Mouse (Mus musculus): Measurements from ENCODE around the gene Bag5.
A peak's percentile ranks its signal among the peaks of the same experiment; 100 is the strongest.
"Not testable (repeated sequence)": the region's sequence is repeated elsewhere in the genome, so short reads cannot be mapped to it uniquely, and the experiment has no call there.

The Bag5 gene

DNA sequence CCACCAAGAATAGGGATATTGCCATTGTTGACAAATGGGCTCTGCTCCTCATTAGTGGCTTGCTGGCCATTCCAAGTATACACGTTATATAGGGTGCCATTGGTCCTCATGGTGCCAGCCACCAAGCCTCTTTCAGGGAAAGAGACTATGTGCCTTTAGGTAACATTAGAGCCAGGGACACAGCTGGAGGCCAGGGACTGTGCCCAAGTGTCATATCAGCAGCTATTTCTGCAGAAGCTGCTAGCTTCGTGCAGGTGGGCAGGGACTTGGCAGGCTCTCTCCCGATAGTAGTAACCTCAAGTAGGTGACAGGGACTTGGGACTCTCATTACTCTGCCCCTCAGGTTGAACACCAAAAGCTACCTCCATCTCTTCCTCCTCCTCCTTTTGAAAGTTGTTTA lies 21.9 kb upstream of the Bag5 start:
- no peak for DNase-seq (ENCODE audit: low read depth)

DNA sequence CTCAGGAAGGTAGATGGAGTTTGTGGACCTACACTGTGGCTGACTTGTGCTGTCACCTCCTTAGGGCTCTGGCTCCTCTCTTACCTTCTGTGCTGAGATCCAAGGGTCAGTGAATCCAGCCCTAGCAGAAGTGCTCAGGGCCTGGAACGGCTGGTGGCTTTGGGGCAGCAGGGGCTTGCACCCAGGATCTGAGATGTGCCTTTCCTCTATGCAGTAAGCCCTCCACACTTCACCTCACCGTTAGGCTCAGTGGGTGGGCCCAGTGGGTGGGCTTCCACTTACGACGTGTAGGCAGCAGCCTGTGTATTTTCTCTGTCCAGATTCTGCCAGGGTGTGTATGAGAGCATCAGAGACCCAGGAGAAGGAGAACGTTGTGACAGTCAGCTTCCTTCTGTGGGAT lies 19.9 kb upstream of the Bag5 start:
- no peak for DNase-seq (ENCODE audit: low read depth)

DNA sequence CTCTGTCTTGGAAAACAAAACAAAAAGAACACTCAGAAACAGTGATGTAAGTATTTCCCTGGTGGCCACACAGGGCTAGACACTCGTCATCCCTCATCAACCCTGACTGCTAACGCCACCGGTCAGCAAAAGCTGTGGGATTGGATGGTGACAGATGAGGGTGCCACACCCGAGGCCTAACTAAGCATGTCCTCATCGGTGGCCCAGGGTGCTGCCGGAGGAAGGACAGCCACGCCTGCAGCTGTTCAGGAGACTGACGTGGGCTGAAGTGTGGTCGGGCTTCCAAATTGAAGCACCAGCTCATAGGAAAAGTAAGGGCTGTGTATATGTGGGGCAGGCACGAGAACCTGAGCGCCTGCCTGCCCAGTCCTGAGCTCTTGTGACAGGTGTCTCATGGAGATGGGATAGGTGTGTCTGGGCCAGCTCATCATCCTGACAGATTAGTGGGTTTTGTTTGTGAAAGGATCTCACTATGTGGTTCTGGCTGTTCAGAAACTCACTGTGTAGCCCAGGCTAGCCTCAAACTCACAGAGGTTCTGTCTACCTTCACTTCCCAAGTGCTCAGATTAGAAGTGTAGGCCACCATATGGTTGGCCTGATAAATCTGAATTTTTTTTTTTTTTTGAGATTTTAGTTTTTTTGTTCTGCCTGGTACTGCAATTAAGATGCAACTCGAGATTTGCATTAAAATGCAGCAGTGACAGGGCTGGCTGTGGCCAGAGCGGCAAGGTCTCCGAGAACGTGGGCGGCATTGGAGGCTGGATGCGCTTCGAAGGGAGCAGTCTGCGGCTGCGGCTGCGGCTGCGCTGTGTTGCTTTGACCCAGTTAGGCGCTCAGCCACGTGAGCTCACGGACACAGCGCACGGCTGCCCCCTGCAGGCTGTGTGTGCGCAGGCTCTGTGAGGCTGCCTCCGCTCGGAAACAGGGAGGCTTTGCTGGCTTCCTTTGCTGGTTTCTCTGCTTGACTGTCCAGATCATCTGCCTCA lies 19.1 kb upstream of the Bag5 start:
- peak; percentile 78 for DNase-seq (ENCODE audit: low read depth)

DNA sequence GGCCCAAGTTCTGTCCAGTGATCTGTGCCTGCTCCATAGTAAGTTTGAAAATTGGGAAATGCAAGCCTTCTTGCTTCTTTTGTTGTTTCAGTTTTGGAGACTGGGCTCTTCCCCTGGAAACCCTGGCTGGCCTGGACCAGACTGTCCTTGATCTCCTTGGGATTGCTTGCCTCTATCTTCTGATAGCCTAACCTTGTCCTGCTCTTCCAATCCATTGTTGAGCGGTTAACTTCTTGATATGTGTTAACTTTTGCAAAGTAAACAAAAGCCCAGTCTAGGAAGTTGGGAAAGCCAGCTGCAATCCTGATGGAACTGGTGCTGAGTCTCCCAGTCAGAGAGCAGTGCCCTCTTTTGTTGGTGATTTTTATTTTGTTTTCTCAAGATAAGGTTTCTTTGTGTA lies 14.9 kb upstream of the Bag5 start:
- DNase-seq (ENCODE audit: low read depth) = no peak

DNA sequence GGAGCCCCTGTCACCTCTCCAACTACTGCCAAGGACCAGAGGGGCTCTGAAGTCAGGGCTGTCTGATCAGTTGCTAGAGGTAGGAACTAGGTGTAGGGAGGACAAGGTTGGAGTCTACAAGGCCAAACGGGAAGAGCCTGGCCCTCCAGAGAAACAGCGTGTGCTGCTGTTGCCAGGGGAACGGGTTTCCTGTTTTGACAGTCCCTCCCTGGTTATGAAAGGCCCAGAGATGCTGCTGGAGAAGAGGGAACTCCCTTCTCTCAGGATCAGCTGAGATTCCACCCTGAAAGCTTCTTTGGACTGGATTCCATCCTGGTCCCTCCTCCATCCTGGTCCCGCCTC lies 13.0 kb upstream of the Bag5 start:
- DNase-seq (ENCODE audit: low read depth) = no peak

DNA sequence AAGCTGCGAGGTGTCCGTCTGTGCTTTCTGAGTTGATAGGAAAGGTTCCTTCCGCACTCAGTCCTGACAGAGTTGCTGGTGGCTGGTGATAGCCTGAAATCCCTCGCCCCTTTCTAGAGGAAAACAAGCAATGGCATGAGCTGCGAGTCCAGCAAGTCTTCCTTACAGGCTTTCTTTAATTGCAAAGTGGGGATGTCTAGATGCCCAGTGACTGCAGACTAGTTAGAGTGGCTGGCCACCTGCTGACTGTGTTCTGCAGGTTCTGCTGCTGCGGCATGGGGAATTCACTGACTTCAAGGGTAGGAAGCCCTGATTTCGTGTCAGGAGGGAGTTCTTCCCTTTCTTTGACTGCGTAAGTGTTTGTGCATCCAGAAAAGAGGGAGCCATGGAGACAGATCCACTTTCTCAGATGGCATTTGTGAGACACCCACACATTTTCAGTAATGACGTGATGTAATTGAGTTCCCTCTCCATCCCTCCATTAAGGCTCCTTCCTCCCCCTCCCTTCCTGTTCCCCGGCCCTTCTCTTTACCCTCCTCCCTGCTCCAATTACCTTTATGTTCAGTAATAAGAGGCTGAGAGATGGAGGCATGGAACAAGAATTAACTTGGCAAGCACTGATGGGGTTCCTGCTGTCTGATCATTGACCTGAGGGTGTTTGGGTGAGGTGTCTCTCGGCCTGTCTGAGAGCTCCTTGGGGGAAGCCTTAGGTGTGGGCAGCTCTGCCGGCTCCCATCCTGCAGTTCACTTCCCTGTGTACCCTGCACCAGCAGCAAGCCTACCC lies 12.5 kb upstream of the Bag5 start:
- DNase-seq (ENCODE audit: low read depth) = no peak

DNA sequence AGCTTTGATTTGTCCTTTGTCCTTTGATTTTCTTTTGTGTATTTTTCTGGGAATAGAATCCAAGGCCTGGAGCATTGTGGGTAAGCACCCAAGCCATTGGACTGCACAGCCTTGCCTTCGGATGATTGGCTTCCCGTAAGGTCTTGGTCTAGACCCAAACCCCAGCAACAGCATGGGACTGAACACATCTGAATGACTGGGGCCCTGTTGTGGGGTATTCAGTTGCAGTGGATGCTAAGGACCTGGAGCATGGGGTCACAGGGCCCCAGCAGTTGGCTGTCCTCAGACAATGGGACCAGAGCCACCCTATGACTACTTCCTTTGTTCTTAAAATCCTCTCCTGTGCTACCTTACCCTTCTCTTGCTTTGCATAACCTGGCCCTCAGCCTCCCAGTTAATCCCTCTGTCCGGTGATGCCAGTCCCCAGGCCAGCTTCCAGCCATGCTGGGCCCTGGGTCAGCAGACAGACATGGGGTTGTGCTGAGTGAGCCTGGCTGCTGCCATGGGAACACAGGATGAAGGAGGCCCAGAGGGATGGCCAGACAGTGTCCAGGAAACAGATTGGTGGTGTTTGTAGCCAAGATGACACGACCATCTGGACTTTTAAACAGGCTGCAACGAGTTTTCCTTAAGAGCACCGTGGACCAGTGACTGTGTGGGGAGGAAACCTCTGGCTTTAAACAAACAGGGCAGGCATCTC lies 11.7 kb upstream of the Bag5 start:
- no peak for DNase-seq (ENCODE audit: low read depth)

DNA sequence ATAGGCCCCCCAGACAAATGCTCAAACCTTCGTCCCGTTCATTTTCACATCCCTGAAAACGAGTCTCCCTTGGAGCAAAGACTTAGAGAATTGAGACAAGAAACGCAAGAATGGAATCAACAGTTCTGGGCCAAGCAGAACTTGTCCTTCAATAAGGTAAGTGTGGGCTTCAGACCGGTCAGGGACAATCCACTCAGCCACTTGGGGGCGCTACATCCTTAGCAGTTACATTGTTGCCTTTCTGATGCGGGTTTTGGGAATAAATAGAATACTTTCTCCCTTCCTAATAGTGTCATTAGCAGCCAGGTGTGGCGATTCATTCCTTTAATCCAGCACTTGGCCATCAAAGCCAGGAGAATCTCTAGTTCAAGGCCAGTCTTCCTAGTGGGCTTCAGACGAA lies 9.6 kb upstream of the Bag5 start:
- DNase-seq (ENCODE audit: low read depth) = peak; percentile 62

DNA sequence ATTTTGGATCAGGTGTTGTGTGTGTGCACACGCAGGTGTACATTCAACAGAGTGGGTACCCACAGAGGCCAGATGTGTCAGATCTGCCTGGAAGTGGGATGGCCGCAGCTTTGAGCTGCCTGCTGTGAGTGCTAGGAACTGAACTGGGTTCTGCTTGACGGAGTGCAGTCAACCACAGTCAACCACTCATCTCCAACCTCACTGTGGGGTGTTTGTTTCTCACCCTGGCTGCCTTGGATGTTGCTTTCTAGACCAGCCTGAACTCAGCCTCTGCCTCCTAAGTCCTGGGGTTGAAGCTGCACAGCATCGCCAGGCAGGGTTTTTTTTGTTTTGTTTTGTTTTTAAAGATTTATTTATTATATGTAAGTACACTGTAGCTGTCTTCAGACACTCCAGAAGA lies 7.2 kb upstream of the Bag5 start:
- DNase-seq (ENCODE audit: low read depth) = no peak

DNA sequence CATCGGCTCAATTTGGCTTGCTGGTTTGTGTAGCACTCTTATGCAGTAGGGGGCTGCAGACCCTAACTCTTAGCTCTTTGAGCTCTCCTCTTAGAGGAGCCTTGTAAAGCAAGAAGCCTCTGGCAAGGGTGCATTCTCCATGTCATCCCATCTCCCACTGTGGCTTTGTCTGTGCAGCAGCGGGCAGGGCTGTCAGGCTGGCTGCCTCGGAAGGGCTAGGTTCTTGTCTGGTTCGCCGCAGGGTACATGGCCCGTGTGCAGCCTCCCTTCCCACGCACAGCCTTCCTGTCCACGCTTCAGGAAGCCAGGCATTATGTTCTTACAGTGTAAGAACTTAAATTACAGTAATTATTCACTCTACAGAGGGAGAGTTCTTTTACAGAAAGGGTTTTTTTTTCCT lies 5.6 kb upstream of the Bag5 start:
- no peak for DNase-seq (ENCODE audit: low read depth)

DNA sequence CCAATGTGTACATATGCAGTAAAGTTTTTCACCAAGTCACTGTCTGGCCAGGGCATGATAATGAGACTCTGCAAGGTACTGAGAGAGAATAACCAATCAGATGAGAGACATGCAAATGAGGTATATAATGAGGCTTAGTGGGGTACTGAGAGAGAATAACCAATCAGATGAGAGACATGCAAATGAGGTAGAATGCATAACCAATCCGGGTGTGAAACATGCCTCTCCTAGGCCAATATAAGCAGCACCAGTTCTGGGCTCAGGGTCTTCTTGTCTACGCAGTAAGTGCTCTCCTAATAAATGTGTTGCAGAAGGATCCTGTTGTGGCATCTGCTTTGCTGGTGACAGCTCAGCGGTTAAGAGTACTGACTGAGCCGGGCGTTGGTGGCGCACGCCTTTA lies 3.4 kb upstream of the Bag5 start:
- no peak for DNase-seq (ENCODE audit: low read depth)

DNA sequence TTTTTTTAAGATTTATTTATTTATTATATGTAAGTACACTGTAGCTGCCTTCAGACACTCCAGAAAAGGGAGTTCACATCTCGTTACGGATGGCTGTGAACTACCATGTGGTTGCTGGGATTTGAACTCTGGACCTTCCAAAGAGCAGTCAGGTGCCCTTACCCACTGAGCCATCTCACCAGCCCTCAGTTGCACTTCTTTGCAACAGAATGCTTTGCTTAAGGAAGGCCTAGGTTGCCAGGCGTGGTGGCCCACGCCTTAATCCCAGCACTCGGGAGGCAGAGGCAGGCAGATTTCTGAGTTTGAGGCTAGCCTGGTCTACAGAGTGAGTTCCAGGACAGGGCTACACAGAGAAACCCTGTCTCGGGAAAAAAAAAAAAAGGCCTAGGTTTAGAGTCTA lies 823 bp upstream of the Bag5 start:
- DNase-seq (ENCODE audit: low read depth) = not testable (repeated sequence)

DNA sequence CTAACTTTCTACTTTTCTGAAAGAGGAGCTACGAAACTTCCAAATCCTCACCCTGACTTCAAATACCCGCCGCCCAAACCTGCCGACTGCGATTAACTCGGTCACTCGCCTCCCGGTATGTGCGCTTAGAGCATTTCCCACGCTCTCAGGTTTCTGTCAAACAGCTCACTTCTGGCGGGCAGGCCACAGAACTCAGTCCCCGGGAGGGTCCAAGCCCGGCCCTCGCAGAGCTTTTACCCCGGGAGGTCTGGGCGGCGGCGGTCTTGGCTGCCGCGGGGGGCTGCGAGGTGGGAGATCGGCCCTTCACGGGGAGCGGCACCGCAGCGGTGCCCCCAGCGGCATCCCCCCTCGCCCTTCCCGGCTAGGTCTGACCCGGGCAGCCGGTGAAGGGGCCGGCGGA lies 581 bp downstream of the Bag5 start:
- DNase-seq (ENCODE audit: low read depth) = peak; percentile 28

DNA sequence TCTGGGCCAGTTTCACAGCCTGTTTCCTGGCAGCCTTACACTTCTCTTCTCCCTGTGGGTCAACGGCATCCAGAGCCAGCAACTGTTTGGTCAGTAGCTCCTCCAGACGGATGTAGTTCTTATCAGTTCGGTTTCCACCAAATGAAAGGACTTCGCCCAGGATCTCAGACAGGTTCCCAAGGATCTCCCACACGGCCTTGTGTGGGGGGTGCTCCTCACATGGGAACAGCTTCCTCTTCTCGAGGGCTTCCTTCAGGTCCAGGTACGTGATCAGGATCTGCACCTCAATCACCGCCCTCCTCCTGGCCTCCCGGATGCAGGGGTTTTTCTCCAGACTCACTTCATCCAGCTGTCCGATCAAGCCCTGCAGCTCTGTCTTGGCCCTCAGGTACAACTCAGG lies 3.0 kb downstream of the Bag5 start:
- no peak for DNase-seq (ENCODE audit: low read depth)

DNA sequence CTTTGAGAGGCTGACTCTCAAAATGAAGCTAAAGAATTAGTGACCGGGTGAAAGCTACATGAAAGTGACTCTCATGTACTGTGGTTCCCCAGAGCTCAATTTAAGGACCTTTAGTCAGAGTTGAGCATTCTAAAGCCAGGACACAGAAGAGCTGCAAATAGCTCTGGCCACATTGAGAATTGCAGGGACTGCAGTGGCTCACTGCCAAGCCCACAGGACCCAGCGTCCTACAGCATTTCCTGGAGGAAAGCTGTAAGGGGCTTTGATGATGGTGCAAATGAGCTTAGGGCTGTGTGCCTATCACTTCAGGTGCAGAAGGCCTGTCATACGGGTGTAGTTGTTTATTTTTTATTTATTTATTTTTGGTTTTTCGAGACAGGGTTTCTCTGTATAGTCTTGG lies 4.9 kb downstream of the Bag5 start:
- no peak for DNase-seq (ENCODE audit: low read depth)

DNA sequence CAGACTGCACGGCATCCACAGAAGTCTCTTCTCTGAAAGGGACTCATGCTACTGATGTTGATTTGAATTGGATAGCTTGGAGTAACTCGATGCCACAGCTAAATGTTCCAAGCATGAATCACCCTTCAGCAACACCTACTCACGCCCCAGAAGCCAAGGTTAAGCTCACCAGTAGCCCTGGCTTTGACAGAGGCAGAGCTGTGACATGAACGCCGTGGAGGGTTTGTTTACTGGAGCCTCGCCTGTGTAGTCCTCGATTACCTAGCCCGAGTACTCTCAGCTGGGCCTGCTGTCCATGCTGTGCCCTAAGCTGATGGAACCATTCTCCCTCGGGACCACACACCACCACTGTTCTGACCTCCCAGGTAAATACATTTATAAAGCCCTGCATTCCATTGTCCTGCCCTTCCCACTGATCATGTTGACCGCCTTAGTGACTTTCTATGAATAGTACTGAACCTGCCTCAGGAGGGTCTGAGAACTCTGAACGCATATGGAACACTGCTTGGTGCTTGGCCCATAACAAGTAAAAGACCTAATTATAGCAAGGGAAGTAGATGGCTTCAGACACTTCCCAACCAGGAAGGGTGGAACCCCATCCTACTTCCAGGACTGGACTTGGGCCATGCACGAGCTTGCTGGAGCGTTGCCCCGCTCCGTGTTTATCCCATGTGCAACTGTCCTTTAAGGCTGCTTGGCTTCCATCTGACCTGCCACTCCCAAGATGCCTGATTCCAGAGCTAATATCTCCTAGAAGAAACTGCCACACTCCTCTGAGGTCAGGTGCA lies 7.7 kb downstream of the Bag5 start:
- DNase-seq (ENCODE audit: low read depth) = no peak

DNA sequence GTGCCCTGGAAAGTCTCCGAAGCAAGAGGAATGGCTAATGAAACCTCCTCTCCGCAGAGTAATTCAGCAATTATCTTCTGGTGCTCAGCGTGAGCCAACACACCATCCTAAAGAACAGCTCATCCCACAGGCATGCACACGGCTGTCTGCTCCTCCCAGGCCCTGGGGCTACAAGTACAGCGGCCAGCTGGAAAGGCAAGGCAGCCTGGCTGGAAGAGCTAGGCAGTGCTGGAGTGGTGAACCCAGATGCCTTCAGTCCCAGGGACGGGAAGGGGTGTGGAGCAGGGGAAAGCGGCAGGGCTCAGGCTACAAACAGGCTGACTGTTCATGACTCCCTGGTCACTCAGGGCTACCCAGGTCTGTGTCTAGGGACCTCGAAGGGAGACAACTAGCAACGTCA lies 8.4 kb downstream of the Bag5 start:
- no peak for DNase-seq (ENCODE audit: low read depth)

DNA sequence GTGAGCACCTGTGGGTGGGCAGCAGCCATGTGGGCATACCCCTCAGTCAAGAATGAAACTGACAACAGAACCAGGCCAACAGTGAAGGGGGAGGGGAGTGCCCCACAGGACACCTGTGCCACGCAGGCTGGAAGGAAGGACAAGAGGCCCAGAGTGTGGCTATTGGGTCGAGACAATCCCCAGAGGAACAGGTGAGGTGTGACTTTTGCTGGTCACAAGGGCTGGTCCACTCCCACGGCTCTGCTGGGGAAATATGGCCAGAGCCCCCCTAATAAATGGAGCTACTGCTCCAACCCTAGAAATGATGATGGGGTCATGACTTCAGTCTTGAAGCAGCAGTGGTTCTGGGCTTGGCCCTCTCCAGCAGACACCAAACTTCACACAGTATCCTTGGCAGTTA lies 9.8 kb downstream of the Bag5 start:
- DNase-seq (ENCODE audit: low read depth) = no peak

DNA sequence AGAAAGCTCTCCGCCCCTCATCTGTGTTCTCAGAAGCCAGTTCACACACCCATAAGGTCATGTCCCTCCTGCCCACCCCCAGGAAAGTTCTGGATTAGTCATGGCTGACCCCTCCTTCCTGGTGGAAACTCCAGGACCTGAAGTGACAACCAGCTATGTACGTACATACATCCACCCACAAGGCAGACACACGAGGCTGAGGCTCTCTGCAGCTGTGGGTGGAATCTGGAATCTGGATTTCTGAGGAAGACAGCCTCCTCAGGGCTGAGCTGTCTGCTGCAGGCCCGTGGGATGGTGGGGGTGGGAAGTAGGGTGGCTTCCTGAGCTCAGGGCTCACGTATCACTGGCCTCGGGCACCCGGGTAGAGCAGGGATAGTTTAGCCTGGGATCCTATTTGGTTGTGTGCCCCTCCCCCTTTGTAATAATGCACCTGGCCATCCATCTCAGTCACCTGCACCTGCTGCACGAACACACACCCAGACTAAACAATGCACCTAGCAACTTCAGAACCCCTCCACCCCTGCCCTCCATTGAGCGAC lies 12.1 kb downstream of the Bag5 start:
- no peak for DNase-seq (ENCODE audit: low read depth)

DNA sequence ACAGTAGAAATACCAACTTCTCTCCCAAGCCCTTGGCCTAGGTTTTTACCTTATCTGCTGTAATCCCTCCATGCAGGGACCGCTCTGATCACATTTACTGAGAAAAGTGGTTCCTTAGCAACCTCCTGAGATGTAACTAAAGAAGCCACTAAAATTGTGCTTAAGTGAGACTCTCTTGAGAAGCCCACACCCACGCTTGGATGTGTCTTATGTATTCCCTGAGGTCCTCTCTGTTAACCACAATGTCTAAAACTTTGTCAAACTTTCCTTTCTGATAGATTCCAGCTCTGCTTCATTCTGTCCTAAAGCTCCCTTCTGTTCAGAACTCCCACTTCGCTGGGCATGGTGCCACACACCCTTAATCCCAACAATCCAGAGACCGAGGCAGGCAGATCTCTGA lies 13.5 kb downstream of the Bag5 start:
- DNase-seq (ENCODE audit: low read depth) = no peak

DNA sequence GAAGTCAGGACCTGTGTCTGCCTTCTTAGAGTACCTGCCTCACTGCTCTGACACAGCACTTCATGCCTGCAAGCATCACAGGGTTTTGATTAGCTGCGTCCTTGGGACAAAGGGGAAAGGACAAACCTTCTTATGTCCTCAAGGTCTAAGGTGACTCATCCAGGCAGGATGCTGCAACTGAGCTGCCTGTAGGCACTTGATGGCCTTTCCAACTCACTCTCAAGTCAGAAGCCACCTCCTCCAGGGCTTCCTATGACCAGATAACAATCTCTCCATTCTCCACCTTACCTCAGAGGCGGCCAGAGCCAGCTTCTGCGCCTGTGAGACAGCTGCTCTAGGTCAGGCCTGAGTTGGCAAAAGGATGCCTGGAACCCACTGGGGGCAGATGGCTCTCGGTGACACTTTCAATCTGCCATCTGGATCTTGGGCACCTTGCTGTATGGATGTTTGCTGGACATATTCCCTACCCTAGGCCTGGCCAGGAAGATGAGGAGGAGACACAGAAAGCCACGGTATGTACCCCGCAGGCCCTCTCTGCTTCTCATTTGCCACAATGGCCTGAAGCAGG lies 14.6 kb downstream of the Bag5 start:
- no peak for DNase-seq (ENCODE audit: low read depth)

Data from 416B (cell line).